Mouse (Mus musculus): Measurements from ENCODE around the gene Acp4.

GRCm38 (mm10) chr7:44290986-44291385 is 33.8 kb upstream of the Acp4 start:
- TF ChIP-seq POLR2A (IDR thresholded peaks at IDR 0.05; ENCODE audit: extremely low read depth, insufficient read depth, low read length): no peak
- no peak for TF ChIP-seq CTCF (IDR thresholded peaks at IDR 0.05; ENCODE audit: extremely low read depth, insufficient read depth, low read length)

All from cortical plate, adult 2 months (tissue).